Mouse (Mus musculus): ENCODE data around the gene Lpar3. TPM values are rescaled to one million over a fixed set of nuclear protein-coding genes. Genes with fewer than 3 reads are reported as not detected.

Gene Lpar3
- polyA plus RNA-seq, 1 experiment: not detected

- Histone ChIP-seq H3K4me1 (ENCODE audit: control insufficient read depth, insufficient read depth, low read length) (peaks cover 8% of the 10 kb centered on the region; the same call in 1 of the 2 replicates), H3K4me3 (replicated peaks; ENCODE audit: control insufficient read depth, low read depth, low read length) (no peak overlapping the region), H3K27ac (ENCODE audit: control insufficient read depth, insufficient read depth, low read depth, low read length, poor library complexity) (no peak overlapping the region)
- no peak for TF ChIP-seq CTCF (IDR thresholded peaks at IDR 0.05; ENCODE audit: control insufficient read depth, insufficient read depth, low read length)
- no peak for TF ChIP-seq POLR2A (IDR thresholded peaks at IDR 0.05; ENCODE audit: borderline replicate concordance, control insufficient read depth, low read depth, low read length)
- 21% methylated on average over 15 of the region's 17 CpGs for WGBS
Observed at GRCm38 (mm10) chr3:146326743-146327536, 106.2 kb downstream of the Lpar3 start.

DNA sequence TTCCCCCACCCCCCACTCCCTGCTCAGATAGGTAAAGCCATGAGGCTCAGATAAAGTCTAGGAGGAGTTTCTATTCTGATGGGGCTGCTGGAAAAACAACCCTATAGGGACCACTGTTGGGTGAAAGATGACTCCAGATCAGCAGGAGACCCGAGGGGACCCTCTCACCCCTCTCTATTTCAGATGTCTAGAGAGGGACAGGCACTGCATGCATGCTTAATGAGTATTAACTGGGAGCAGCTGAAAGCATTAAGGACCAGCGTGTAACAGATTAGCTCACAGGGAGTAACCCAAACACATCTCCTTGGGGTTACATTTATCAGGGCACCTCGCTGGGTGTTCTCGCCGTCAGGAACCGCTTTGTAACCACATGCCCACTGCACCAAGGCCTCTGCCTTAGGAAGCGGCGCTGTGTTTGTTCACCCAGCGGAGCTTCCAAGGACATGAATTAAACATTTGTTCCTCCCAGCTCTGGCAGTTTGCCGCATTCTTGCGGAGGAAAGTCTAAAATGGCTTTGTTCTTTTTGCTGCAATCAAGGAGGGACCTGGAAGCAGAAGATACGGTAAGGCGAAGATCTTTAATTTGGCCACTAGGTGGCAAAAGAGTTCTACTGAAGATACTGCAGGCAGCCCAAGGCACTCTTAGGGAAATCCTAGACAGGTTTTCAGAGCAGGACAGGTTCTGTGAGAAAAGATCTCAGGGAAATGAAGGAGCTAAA, 106.9 kb downstream of the Lpar3 start:
- TF ChIP-seq CTCF (IDR thresholded peaks at IDR 0.05; ENCODE audit: control insufficient read depth, insufficient read depth, low read length) (no peak), POLR2A (IDR thresholded peaks at IDR 0.05; ENCODE audit: borderline replicate concordance, control insufficient read depth, low read depth, low read length) (no peak)
- WGBS: 2% methylated on average over 13 of the region's 13 CpGs
- peaks cover 8% of the 10 kb centered on the region; the same call in 1 of the 2 replicates for H3K4me1 ChIP-seq (ENCODE audit: control insufficient read depth, insufficient read depth, low read length)
- no peak overlapping the region for H3K27ac ChIP-seq (ENCODE audit: control insufficient read depth, insufficient read depth, low read depth, low read length, poor library complexity)
- peak overlapping the region; percentile 63 for H3K4me3 ChIP-seq (replicated peaks; ENCODE audit: control insufficient read depth, low read depth, low read length)

- 6% methylated on average over 13 of the region's 13 CpGs for WGBS
- TF ChIP-seq POLR2A (IDR thresholded peaks at IDR 0.05; ENCODE audit: borderline replicate concordance, control insufficient read depth, low read depth, low read length) (no peak), CTCF (IDR thresholded peaks at IDR 0.05; ENCODE audit: control insufficient read depth, insufficient read depth, low read length) (no peak)
- H3K4me3 ChIP-seq (replicated peaks; ENCODE audit: control insufficient read depth, low read depth, low read length): peak overlapping the region; percentile 33
- peaks cover 12% of the 10 kb centered on the region for H3K4me1 ChIP-seq (ENCODE audit: control insufficient read depth, insufficient read depth, low read length)
- no peak overlapping the region; the same call in 1 of the 2 replicates for H3K27ac ChIP-seq (ENCODE audit: control insufficient read depth, insufficient read depth, low read depth, low read length, poor library complexity)
Observed at GRCm38 (mm10) chr3:146328749-146329148, 108.0 kb downstream of the Lpar3 start.

- Histone ChIP-seq H3K27ac (ENCODE audit: control insufficient read depth, insufficient read depth, low read depth, low read length, poor library complexity) (peak overlapping the region; percentile 11; the same call in 1 of the 2 replicates), H3K4me1 (ENCODE audit: control insufficient read depth, insufficient read depth, low read length) (peaks cover 12% of the 10 kb centered on the region), H3K4me3 (replicated peaks; ENCODE audit: control insufficient read depth, low read depth, low read length) (no peak overlapping the region)
- TF ChIP-seq CTCF (IDR thresholded peaks at IDR 0.05; ENCODE audit: control insufficient read depth, insufficient read depth, low read length) (no peak), POLR2A (IDR thresholded peaks at IDR 0.05; ENCODE audit: borderline replicate concordance, control insufficient read depth, low read depth, low read length) (no peak)
- 32% methylated on average over 11 of the region's 11 CpGs for WGBS
Observed at GRCm38 (mm10) chr3:146331819-146332218, 111.1 kb downstream of the Lpar3 start.

GRCm38 (mm10) chr3:146333270-146333669, 112.5 kb downstream of the Lpar3 start:
- H3K27ac ChIP-seq (ENCODE audit: control insufficient read depth, insufficient read depth, low read depth, low read length, poor library complexity): peak overlapping the region; percentile 22; the same call in 1 of the 2 replicates
- H3K4me1 ChIP-seq (ENCODE audit: control insufficient read depth, insufficient read depth, low read length): peaks cover 12% of the 10 kb centered on the region
- H3K4me3 ChIP-seq (replicated peaks; ENCODE audit: control insufficient read depth, low read depth, low read length): no peak overlapping the region
- TF ChIP-seq CTCF (IDR thresholded peaks at IDR 0.05; ENCODE audit: control insufficient read depth, insufficient read depth, low read length) (no peak), POLR2A (IDR thresholded peaks at IDR 0.05; ENCODE audit: borderline replicate concordance, control insufficient read depth, low read depth, low read length) (no peak)
- WGBS: 73% methylated on average over 3 of the region's 3 CpGs

- no peak for TF ChIP-seq POLR2A (IDR thresholded peaks at IDR 0.05; ENCODE audit: borderline replicate concordance, control insufficient read depth, low read depth, low read length)
- TF ChIP-seq CTCF (IDR thresholded peaks at IDR 0.05; ENCODE audit: control insufficient read depth, insufficient read depth, low read length): no peak
- Histone ChIP-seq H3K27ac (ENCODE audit: control insufficient read depth, insufficient read depth, low read depth, low read length, poor library complexity) (no peak overlapping the region), H3K4me1 (ENCODE audit: control insufficient read depth, insufficient read depth, low read length) (peaks cover 10% of the 10 kb centered on the region), H3K4me3 (replicated peaks; ENCODE audit: control insufficient read depth, low read depth, low read length) (no peak overlapping the region)
- 65% methylated on average over 7 of the region's 7 CpGs for WGBS
Observed at GRCm38 (mm10) chr3:146334070-146334469, 113.3 kb downstream of the Lpar3 start.

Other genes with a start within 250 kb of the Lpar3 start
- gene Syde2, start 233.1 kb upstream of the Lpar3 start, polyA plus RNA-seq (2011; ENCODE audit: insufficient read depth, insufficient read length, low replicate concordance, missing spikeins): 0.49 and 2.1 TPM in 2 replicates
- not detected in 2 replicates for gene Wdr63, start 112.8 kb upstream of the Lpar3 start, polyA plus RNA-seq (2011; ENCODE audit: insufficient read depth, insufficient read length, low replicate concordance, missing spikeins)
- not detected in 2 replicates for gene Mcoln3, start 103.5 kb upstream of the Lpar3 start, polyA plus RNA-seq (2011; ENCODE audit: insufficient read depth, insufficient read length, low replicate concordance, missing spikeins)
- gene Mcoln2, start 71.1 kb upstream of the Lpar3 start, polyA plus RNA-seq (2011; ENCODE audit: insufficient read depth, insufficient read length, low replicate concordance, missing spikeins): 3.6 and 4.0 TPM in 2 replicates
- gene Ssx2ip, start 183.7 kb downstream of the Lpar3 start, polyA plus RNA-seq (2011; ENCODE audit: insufficient read depth, insufficient read length, low replicate concordance, missing spikeins): 25.0 and 26.0 TPM in 2 replicates
- 0.63 and 3.3 TPM in 2 replicates for gene Ctbs, start 228.8 kb downstream of the Lpar3 start, polyA plus RNA-seq (2011; ENCODE audit: insufficient read depth, insufficient read length, low replicate concordance, missing spikeins)